Mouse (Mus musculus) heart, embryonic 14.5 days (tissue): ENCODE data around the gene Sarm1. TPM values are rescaled to one million over a fixed set of nuclear protein-coding genes. Genes with fewer than 3 reads are reported as not detected.

Experiments
- ATAC-seq: fragments of 200-750 bp; cut with Nextera tagmentation; 2 replicates; pipeline ENCODE4 v1.8.0; 2017; ENCODE audit warnings: low read depth, moderate TSS enrichment; ENCODE audit not compliant: insufficient number of reproducible peaks, insufficient read depth, low FRiP score
- H3K27ac ChIP-seq, 2 experiments: fragments of 200-500 bp in 1 of 2; fragments of 300-500 bp in 1 of 2; sonication (generic) in 1 of 2; replicated peaks in 1 of 2; 2 replicates each; pipeline ENCODE4 v1.5.1; 2012 to 2014; ENCODE audit warnings: low read depth in 2 of 2, low read length in 2 of 2, control low read depth in 1 of 2, mild to moderate bottlenecking in 1 of 2, mixed read lengths in 1 of 2; ENCODE audit not compliant: control insufficient read depth in 1 of 2, insufficient read depth in 1 of 2
- H3K27me3 ChIP-seq: fragments of 300-500 bp; sonication (generic); 2 replicates; pipeline ENCODE4 v1.6.1; 2014; ENCODE audit warnings: mild to moderate bottlenecking, low read length, control low read depth; ENCODE audit not compliant: control insufficient read depth, insufficient read depth
- H3K36me3 ChIP-seq: fragments of 300-500 bp; sonication (generic); 2 replicates; pipeline ENCODE4 v1.6.1; 2014; ENCODE audit warnings: mild to moderate bottlenecking, control low read depth, low read length, mixed read lengths; ENCODE audit not compliant: control insufficient read depth, insufficient read depth
- H3K4me1 ChIP-seq, 2 experiments: fragments of 200-500 bp in 1 of 2; fragments of 300-500 bp in 1 of 2; sonication (generic) in 1 of 2; 2 replicates each; pipeline ENCODE4 v1.6.1; 2012 to 2014; ENCODE audit warnings: low read length in 2 of 2, control low read depth in 1 of 2, mixed read lengths in 1 of 2; ENCODE audit not compliant: control insufficient read depth in 2 of 2, insufficient read depth in 2 of 2
- H3K4me2 ChIP-seq: fragments of 300-500 bp; sonication (generic); 2 replicates; pipeline ENCODE4 v1.6.1; 2014; ENCODE audit warnings: mild to moderate bottlenecking, low read length
- H3K4me3 ChIP-seq, 2 experiments: fragments of 200-500 bp in 1 of 2; fragments of 300-500 bp in 1 of 2; sonication (generic) in 1 of 2; 2 replicates each; pipeline ENCODE4 v1.5.1; 2012 to 2014; ENCODE audit warnings: low read length in 2 of 2, mild to moderate bottlenecking in 2 of 2, control low read depth in 1 of 2, low read depth in 1 of 2, moderate library complexity in 1 of 2; ENCODE audit not compliant: control insufficient read depth in 1 of 2, insufficient read depth in 1 of 2
- H3K9ac ChIP-seq: fragments of 300-500 bp; sonication (generic); 2 replicates; pipeline ENCODE4 v1.6.1; 2014; ENCODE audit warnings: mild to moderate bottlenecking, low read length
- H3K9me3 ChIP-seq: fragments of 300-500 bp; sonication (generic); 2 replicates; pipeline ENCODE4 v1.6.1; 2016; ENCODE audit warnings: low read length, control low read depth; ENCODE audit not compliant: control insufficient read depth
- WGBS: fragments of 180-500 bp; shearing (Covaris S2); extraction: QIAGEN DNeasy Blood & Tissue Kit; methylation state at CpG from one replicate; pipeline ENCODE4 v1.1.7; 2014; 5-methylcytosine and 5-hydroxymethylcytosine counted together
- polyA plus RNA-seq: library from polyadenylated mRNA; unstranded; fragments of >200 nt; fragmentation: Nextera tagmentation; extraction: Ambion mirVana; gene quantifications from 2 replicates; pipeline ENCODE4 v1.2.1, GENCODE M21; 2014

Sarm1 gene
- polyA plus RNA-seq, 1 experiment from 2014 or later = 0.11 TPM

DNA sequence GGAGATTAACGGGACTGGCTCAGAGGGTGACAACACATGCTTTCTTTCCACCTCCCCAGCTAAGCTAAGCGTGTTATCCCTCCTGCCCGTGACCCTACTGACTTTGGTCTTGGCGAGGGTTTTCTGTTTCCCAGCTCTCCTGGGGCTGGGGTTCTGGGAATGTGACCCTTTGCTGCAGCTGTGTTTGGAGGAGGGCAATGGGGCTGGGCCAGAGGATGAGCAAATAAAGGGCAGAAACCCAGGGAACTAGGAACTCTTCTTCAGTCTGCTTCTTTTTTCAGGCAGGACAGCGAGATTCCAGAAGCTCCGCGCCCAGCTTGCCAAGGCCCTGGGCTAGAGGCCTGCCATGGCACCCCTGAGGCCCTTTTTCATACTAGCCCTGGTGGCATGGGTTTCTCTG is 1.4 kb upstream of the Sarm1 start, which contains the start of gene Vtn:
Gene Vtn (plus strand): TSS at position 88 of the 400 bp plus-strand sequence.
- Histone ChIP-seq H3K27ac (no peak within 1 kb of the TSS), H3K4me1 (peaks cover 3 to 5% of the 10 kb centered on the region in 2 experiments; a peak in 2 of 4 replicates), H3K9me3 (no peaks in the 10 kb centered on the region), H3K4me2 (peak within 1 kb of the TSS; percentile 87), H3K36me3 (no peaks in the 10 kb centered on the region), H3K27me3 (peaks cover 70% of the 10 kb centered on the region), H3K9ac (no peak within 1 kb of the TSS), H3K4me3 (peak within 1 kb of the TSS; percentile 42 to 46)
- ATAC-seq = no peak
- 51% methylated on average over 7 of the region's 7 CpGs for WGBS

DNA sequence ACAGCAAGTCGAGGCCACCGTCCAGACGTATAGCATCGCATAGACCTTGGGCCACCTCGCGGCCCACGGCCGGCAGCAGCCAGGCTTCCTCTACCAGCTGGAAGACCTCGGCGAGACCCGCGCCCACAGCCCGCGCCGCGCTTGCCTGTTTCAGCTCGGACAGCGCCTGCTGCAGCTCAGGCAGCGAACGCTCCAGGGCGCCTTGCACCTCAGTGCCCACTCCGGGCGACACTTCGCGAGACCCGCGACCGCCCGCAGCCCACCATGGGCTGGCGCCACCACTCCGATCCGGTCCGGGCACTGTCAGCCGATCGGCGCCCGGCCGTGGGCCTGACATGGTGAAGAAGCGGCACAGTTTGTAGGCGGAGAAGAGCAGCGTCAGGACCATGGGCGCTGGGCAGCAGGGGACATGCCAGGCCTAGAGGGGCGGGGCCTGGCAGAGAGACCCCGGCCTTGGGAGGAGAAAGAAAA is 448 bp downstream of the Sarm1 start:
- Histone ChIP-seq H3K27ac (no peak overlapping the region), H3K4me1 (peaks cover 3 to 5% of the 10 kb centered on the region in 2 experiments; a peak in 2 of 4 replicates), H3K27me3 (peaks cover 80% of the 10 kb centered on the region), H3K4me3 (peak overlapping the region; percentile 42 to 46), H3K9ac (no peak overlapping the region), H3K36me3 (no peaks in the 10 kb centered on the region), H3K4me2 (peak overlapping the region; percentile 87), H3K9me3 (no peaks in the 10 kb centered on the region)
- ATAC-seq = peak; percentile 18; the same call in 1 of the 2 replicates
- 1% methylated on average over 44 of the region's 44 CpGs for WGBS

DNA sequence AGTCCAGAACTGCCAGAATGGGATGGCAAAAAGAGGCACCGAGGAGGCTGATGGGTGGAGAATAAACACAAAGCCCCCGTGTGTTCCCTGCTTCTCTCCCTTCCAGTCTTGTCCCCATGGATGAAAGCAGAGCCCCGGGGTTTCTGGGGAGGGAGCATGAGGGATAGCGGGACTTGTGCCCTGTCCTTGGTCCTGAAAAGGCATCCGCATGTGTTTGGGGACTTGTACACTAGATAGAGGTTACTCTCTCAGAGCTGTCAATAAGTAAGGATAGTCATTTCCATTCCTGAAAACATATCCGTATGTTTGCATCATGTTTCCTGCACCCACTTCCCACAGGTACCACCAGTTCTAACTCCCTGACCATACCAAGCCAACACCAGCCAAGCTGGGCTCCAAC is 1.6 kb downstream of the Sarm1 start:
- Histone ChIP-seq H3K36me3 (no peaks in the 10 kb centered on the region), H3K4me2 (no peak overlapping the region), H3K4me1 (peaks cover 3 to 5% of the 10 kb centered on the region in 2 experiments; a peak in 2 of 4 replicates), H3K9me3 (no peaks in the 10 kb centered on the region), H3K9ac (no peak overlapping the region), H3K27me3 (peaks cover 83% of the 10 kb centered on the region), H3K4me3 (no peak overlapping the region), H3K27ac (no peak overlapping the region)
- no peak for ATAC-seq
- WGBS = 4% methylated on average over 6 of the region's 6 CpGs

DNA sequence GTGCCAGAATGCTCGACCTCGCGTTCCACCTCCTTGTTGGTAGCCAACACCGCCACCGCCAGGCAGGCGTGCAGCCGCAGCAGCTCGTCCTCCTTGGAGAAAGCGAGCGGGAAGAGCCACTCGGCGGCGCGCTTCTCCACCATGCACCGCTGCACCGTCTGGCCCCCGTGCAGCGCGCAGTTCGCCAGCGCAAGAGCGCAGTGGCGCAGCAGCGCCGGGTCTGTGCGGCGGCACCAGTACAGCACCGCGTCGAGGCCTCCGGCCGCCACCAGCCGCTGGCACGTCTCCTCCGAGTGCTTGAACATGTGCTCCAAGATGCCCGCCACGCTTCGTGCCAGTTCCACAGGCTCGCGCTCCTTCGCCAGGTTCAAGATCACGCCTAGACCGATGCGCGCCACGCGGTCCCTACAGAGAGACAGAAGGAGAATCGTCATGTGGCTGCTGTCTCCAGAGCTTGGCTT is 6.7 kb downstream of the Sarm1 start:
- Histone ChIP-seq H3K36me3 (no peaks in the 10 kb centered on the region), H3K9ac (no peak overlapping the region), H3K4me3 (peak overlapping the region; percentile 13 to 14; a peak in 3 of 4 replicates), H3K4me2 (peak overlapping the region; percentile 49), H3K27me3 (peaks cover 85% of the 10 kb centered on the region), H3K9me3 (no peaks in the 10 kb centered on the region), H3K27ac (no peak overlapping the region), H3K4me1 (no peaks in the 10 kb centered on the region; a peak in 1 of 4 replicates)
- no peak for ATAC-seq
- WGBS = 10% methylated on average over 44 of the region's 48 CpGs

DNA sequence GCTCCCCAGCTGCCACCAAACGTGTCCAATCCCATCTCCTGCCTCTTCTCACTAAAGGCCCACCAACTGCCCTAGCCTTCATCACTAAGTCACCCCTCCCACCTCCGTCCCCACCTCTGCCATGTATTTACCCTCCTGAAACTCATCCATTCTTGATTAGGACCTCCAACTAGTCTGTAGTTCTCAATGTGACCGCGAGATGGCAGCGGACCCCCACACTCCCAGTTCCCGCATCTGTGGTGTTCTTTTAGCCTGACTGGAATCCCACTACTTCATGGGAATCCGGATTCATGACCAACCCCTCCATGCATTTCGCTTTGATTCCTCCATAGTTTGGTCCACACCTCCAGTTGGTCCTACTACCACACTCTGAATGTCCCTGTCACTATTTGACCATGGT is 9.4 kb downstream of the Sarm1 start:
- WGBS = 3% methylated on average over 8 of the region's 8 CpGs
- ATAC-seq = no peak

DNA sequence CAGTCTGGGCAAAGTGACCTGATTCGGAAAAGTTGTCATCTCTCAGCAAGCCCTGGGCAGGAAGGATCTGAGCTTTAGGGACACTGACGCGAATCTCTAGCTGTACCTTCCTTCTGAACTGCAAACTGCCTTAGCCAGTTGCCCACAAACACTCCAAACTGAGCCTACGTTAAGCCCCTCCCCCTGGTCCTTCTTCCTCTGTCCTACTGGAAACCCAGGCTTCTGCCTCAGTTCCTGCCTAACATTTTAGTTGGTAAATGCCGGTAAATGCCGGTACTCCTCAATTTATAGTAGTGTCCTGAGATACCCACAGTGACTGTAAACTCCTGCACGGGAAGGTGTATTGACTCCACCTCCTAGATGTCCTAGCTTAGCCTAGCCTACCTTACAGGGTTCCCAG is 13.9 kb downstream of the Sarm1 start:
- no peak overlapping the region for H3K4me2 ChIP-seq
- H3K4me1 ChIP-seq = no peaks in the 10 kb centered on the region
- no peak overlapping the region for H3K4me3 ChIP-seq
- H3K27ac ChIP-seq = no peak overlapping the region
- no peak for ATAC-seq
- no peaks in the 10 kb centered on the region for H3K36me3 ChIP-seq
- H3K9me3 ChIP-seq = no peaks in the 10 kb centered on the region
- H3K27me3 ChIP-seq = peaks cover 63% of the 10 kb centered on the region
- no peak overlapping the region for H3K9ac ChIP-seq
- whole genome bisulfite sequencing = 39% methylated on average over 7 of the region's 7 CpGs

More for the DNA sequence above, 9.4 kb downstream of the Sarm1 start:
- Histone ChIP-seq H3K27me3 (peaks cover 88% of the 10 kb centered on the region), H3K4me2 (no peak overlapping the region), H3K9ac (no peak overlapping the region), H3K36me3 (no peaks in the 10 kb centered on the region), H3K9me3 (no peaks in the 10 kb centered on the region), H3K4me3 (no peak overlapping the region), H3K4me1 (no peaks in the 10 kb centered on the region; a peak in 1 of 4 replicates), H3K27ac (no peak overlapping the region)

DNA sequence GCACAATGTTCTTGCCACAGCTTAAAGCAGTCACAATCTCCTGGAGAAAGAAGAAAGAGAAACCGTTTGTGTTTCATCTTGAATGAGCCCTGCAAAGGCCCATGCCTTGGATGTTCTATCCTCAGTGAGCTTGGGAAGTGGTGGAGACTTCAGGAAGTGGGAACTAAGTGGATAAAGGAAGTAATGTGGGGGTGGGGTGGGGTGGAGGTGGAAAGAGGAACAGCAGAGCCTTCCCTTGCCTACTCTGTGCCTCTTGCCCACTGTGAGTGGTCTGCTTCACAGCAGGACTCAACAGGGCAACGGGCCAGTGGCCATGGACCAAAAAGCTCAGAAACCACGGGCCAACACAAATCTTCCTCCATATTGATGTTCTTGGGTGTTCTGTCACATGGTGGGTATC is 22.3 kb downstream of the Sarm1 start:
- H3K27me3 ChIP-seq = no peaks in the 10 kb centered on the region
- WGBS = 74% methylated on average over 3 of the region's 3 CpGs

More for the DNA sequence above, 22.3 kb downstream of the Sarm1 start:
- no peak for ATAC-seq
- H3K36me3 ChIP-seq = no peaks in the 10 kb centered on the region
- no peak overlapping the region for H3K4me3 ChIP-seq
- H3K27ac ChIP-seq = no peak overlapping the region
- no peaks in the 10 kb centered on the region for H3K4me1 ChIP-seq
- H3K9ac ChIP-seq = no peak overlapping the region
- H3K9me3 ChIP-seq = no peaks in the 10 kb centered on the region
- H3K4me2 ChIP-seq = no peak overlapping the region
